Comparison of ENCODE assay signal across 16 mouse cellular contexts in the genomic region with DNA sequence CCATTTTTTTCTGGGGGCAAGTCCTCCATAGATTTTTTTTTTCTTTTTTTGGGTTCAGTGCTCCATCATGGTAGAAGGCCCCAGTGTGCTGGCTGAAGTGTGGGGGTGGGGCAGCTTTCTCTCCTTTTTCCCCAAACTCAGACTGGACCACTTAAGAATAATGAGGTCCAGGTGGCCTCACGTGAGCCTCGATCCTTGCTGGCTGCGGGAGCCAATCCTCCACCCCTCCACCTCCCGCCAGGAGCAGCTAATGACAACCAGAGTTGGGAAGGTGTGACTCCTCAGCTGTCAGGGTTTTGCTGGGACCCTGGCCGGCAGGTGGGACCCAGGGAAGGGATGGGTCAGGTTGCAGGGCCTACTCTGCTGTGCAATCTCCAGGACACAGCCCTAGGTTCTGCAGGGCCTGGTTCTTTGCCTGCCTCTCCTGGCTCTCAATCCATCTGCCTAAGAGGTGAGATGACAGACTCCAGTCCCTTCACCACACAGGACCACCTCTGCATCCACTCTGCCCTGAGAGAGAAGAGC. TPM values are rescaled to one million over a fixed set of nuclear protein-coding genes. Genes with fewer than 3 reads are reported as not detected.
DNase-seq lines count a peak whose midpoint lies in the region; ATAC-seq lines count a peak whose summit lies in the region.
"Had no signal": no experiment of that assay in that cellular context is flagged by ENCODE, and none has a peak within 500 bp of the region (broad histone marks: within the 10 kb centered on the region; RNA-seq: fewer than 3 reads in every experiment).

No protein-coding gene starts in this region.

- no peak overlapping the region for H3K4me3 ChIP-seq in forebrain, embryonic 10.5 days
- H3K4me3 ChIP-seq in forebrain, embryonic 12.5 days (replicated peaks) = no peak overlapping the region
- H3K4me3 ChIP-seq in liver, embryonic 13.5 days (replicated peaks) = no peak overlapping the region
- H3K4me3 ChIP-seq in limb, embryonic 11.5 days (ENCODE audit: low read depth, low read length) = no peak overlapping the region
- H3K4me3 ChIP-seq: erythroblast, embryonic 14.5 days; midbrain, embryonic 12.5 days had no signal

- 49% methylated on average over 5 of the region's 5 CpGs for WGBS in forebrain, embryonic 10.5 days
- 69% methylated on average over 5 of the region's 5 CpGs for WGBS in forebrain, embryonic 12.5 days
- 75% methylated on average over 5 of the region's 5 CpGs for WGBS in liver, embryonic 13.5 days (ENCODE audit: insufficient replicate concordance)
- WGBS in limb, embryonic 11.5 days = 3% methylated on average over 5 of the region's 5 CpGs

- no peak overlapping the region for H3K9ac ChIP-seq in forebrain, embryonic 12.5 days
- H3K9ac ChIP-seq in liver, embryonic 13.5 days = no peak overlapping the region
- H3K9ac ChIP-seq in limb, embryonic 11.5 days (ENCODE audit: low read length) = no peak overlapping the region
- H3K9ac ChIP-seq: midbrain, embryonic 12.5 days had no signal

- ATAC-seq in forebrain, embryonic 12.5 days (ENCODE audit: low FRiP score) = no peak
- no peak for ATAC-seq in liver, embryonic 13.5 days (ENCODE audit: low read depth)
- ATAC-seq in limb, embryonic 11.5 days (ENCODE audit: insufficient number of reproducible peaks, low FRiP score, low TSS enrichment, low read depth) = peak; percentile 84

- no peaks in the 10 kb centered on the region for H3K27me3 ChIP-seq in forebrain, embryonic 10.5 days (ENCODE audit: poor library complexity, severe bottlenecking)
- H3K27me3 ChIP-seq in forebrain, embryonic 12.5 days = 0 out of 2 replicates have a peak, but pooled peaks cover 7% of the 10 kb centered on the region
- no peaks in the 10 kb centered on the region for H3K27me3 ChIP-seq in liver, embryonic 13.5 days
- H3K27me3 ChIP-seq in limb, embryonic 11.5 days (ENCODE audit: control insufficient read depth, insufficient read depth, low read length) = no peaks in the 10 kb centered on the region

- H3K36me3 ChIP-seq in forebrain, embryonic 10.5 days (replicated peaks) = no peaks in the 10 kb centered on the region
- H3K36me3 ChIP-seq in forebrain, embryonic 12.5 days (replicated peaks) = no peaks in the 10 kb centered on the region
- H3K36me3 ChIP-seq in liver, embryonic 13.5 days = no peaks in the 10 kb centered on the region
- no peaks in the 10 kb centered on the region for H3K36me3 ChIP-seq in limb, embryonic 11.5 days (ENCODE audit: control insufficient read depth, insufficient read depth, low read length)
- H3K36me3 ChIP-seq: midbrain, embryonic 12.5 days had no signal

- no peak overlapping the region for H3K4me2 ChIP-seq in forebrain, embryonic 12.5 days
- H3K4me2 ChIP-seq in liver, embryonic 13.5 days = no peak overlapping the region
- no peak overlapping the region for H3K4me2 ChIP-seq in limb, embryonic 11.5 days (ENCODE audit: low read depth, severe bottlenecking)
- H3K4me2 ChIP-seq: midbrain, embryonic 12.5 days had no signal

- no peaks in the 10 kb centered on the region for H3K9me3 ChIP-seq in forebrain, embryonic 10.5 days
- H3K9me3 ChIP-seq in forebrain, embryonic 12.5 days = no peaks in the 10 kb centered on the region
- H3K9me3 ChIP-seq in liver, embryonic 13.5 days (replicated peaks) = no peaks in the 10 kb centered on the region
- no peaks in the 10 kb centered on the region for H3K9me3 ChIP-seq in limb, embryonic 11.5 days (ENCODE audit: control insufficient read depth, low read length)
- H3K9me3 ChIP-seq: midbrain, embryonic 12.5 days had no signal

- peaks cover 97% of the 10 kb centered on the region for H3K4me1 ChIP-seq in forebrain, embryonic 10.5 days
- H3K4me1 ChIP-seq in forebrain, embryonic 12.5 days = peaks cover 35% of the 10 kb centered on the region
- H3K4me1 ChIP-seq in liver, embryonic 13.5 days (replicated peaks) = peaks cover 72% of the 10 kb centered on the region
- peaks cover 81% of the 10 kb centered on the region for H3K4me1 ChIP-seq in limb, embryonic 11.5 days (ENCODE audit: control insufficient read depth, insufficient read depth, low read length)

- no peak for DNase-seq in forebrain, embryonic 10.5 days (ENCODE audit: extremely low spot score, low spot score)
- no peak for DNase-seq in liver, embryonic 13.5 days
- no peak for DNase-seq in liver
- DNase-seq in limb, embryonic 11.5 days (ENCODE audit: low spot score) = peak; percentile 95
- no peak for DNase-seq in layer of hippocampus, adult 8-10 months (ENCODE audit: low spot score in 2 of 2)
- no peak for DNase-seq in thymus, postnatal 36 days
- no peak for DNase-seq in cerebellum, adult 9-11 months
- DNase-seq: adrenal gland, postnatal 10 days; heart, postnatal 36 days; kidney, adult 11 months; kidney, postnatal 14 days; left cerebral cortex, postnatal 4 days; right cerebral cortex, postnatal 14 days had no signal

- peak overlapping the region; percentile 85 for H3K27ac ChIP-seq in forebrain, embryonic 10.5 days
- no peak overlapping the region for H3K27ac ChIP-seq in forebrain, embryonic 12.5 days
- H3K27ac ChIP-seq in liver, embryonic 13.5 days = peak overlapping the region; percentile 22; the same call in 1 of the 2 replicates
- peak overlapping the region; percentile 85 for H3K27ac ChIP-seq in limb, embryonic 11.5 days (replicated peaks; ENCODE audit: low read depth, low read length)
- H3K27ac ChIP-seq: midbrain, embryonic 12.5 days had no signal

RNA-seq across cellular contexts. Expression of a gene that starts 27.2 kb away (rescaled TPM):
- 15.8 and 16.1 TPM in 2 replicates for polyA plus RNA-seq in forebrain, embryonic 10.5 days (2016; fragmentation: Nextera tagmentation; extraction: Ambion mirVana)
- polyA plus RNA-seq in forebrain, embryonic 12.5 days (2016; fragmentation: Nextera tagmentation; extraction: Ambion mirVana) = 10.8 and 15.9 TPM in 2 replicates
- polyA plus RNA-seq in liver, embryonic 13.5 days (2015; fragmentation: Nextera tagmentation; extraction: Ambion mirVana) = 11.3 and 12.2 TPM in 2 replicates
- 17.8 and 19.7 TPM in 2 replicates for polyA plus RNA-seq in limb, embryonic 11.5 days (2014; fragmentation: Nextera tagmentation; extraction: Ambion mirVana)
- total RNA-seq in layer of hippocampus, adult 8-10 months (2022) = 1 to 10 TPM; 4.8 to 6.8 (median 5.7) TPM
